Mouse (Mus musculus): ENCODE measurements around the gene Cox19. TPM values are rescaled to one million over a fixed set of nuclear protein-coding genes. Genes with fewer than 3 reads are reported as not detected.

Cox19 gene
- 16.6 TPM for polyA plus RNA-seq (2014; fragmentation: Illumina TruSeq; extraction: RNeasy Lipid Tissue Mini Kit (QIAGEN cat#74804); ENCODE audit: low replicate concordance)

GRCm38 (mm10) chr5:139351134-139351533 lies at the start of gene Cox19:
Gene Cox19, minus strand, starts transcription at chr5:139351418.

GRCm38 (mm10) chr5:139377468-139378270 lies 26.5 kb upstream of the Cox19 start, which contains the start of gene Gpr146:
Gene Gpr146, plus strand, starts transcription at chr5:139377697.

GRCm38 (mm10) chr5:139352317-139352716 lies 1.1 kb upstream of the Cox19 start, which contains the start of gene Cyp2w1:
Gene Cyp2w1, plus strand, starts transcription at chr5:139352617.

GRCm38 (mm10) chr5:139325395-139325966 lies 25.7 kb downstream of the Cox19 start, which contains the start of gene Adap1:
Gene Adap1, minus strand, starts transcription at chr5:139325622.

Other genes with a start within 250 kb of the Cox19 start
- 2.2 TPM for gene Prkar1b, start 201.4 kb downstream of the Cox19 start, polyA plus RNA-seq (2014; fragmentation: Illumina TruSeq; extraction: RNeasy Lipid Tissue Mini Kit (QIAGEN cat#74804); ENCODE audit: low replicate concordance)
- gene Dnaaf5, start 201.2 kb downstream of the Cox19 start, polyA plus RNA-seq (2014; fragmentation: Illumina TruSeq; extraction: RNeasy Lipid Tissue Mini Kit (QIAGEN cat#74804); ENCODE audit: low replicate concordance) = 1.4 TPM
- gene Sun1, start 150.8 kb downstream of the Cox19 start, polyA plus RNA-seq (2014; fragmentation: Illumina TruSeq; extraction: RNeasy Lipid Tissue Mini Kit (QIAGEN cat#74804); ENCODE audit: low replicate concordance) = 10.4 TPM
- gene Get4, start 99.1 kb downstream of the Cox19 start, polyA plus RNA-seq (2014; fragmentation: Illumina TruSeq; extraction: RNeasy Lipid Tissue Mini Kit (QIAGEN cat#74804); ENCODE audit: low replicate concordance) = 4.8 TPM
- 1.5 TPM for gene Adap1, start 25.8 kb downstream of the Cox19 start, polyA plus RNA-seq (2014; fragmentation: Illumina TruSeq; extraction: RNeasy Lipid Tissue Mini Kit (QIAGEN cat#74804); ENCODE audit: low replicate concordance)
- gene Cyp2w1, start 1.2 kb upstream of the Cox19 start, polyA plus RNA-seq (2014; fragmentation: Illumina TruSeq; extraction: RNeasy Lipid Tissue Mini Kit (QIAGEN cat#74804); ENCODE audit: low replicate concordance) = not detected
- 1.1 TPM for gene Gpr146, start 26.3 kb upstream of the Cox19 start, polyA plus RNA-seq (2014; fragmentation: Illumina TruSeq; extraction: RNeasy Lipid Tissue Mini Kit (QIAGEN cat#74804); ENCODE audit: low replicate concordance)
- gene C130050O18Rik, start 53.9 kb upstream of the Cox19 start, polyA plus RNA-seq (2014; fragmentation: Illumina TruSeq; extraction: RNeasy Lipid Tissue Mini Kit (QIAGEN cat#74804); ENCODE audit: low replicate concordance) = 0.37 TPM
- gene Gper1, start 71.7 kb upstream of the Cox19 start, polyA plus RNA-seq (2014; fragmentation: Illumina TruSeq; extraction: RNeasy Lipid Tissue Mini Kit (QIAGEN cat#74804); ENCODE audit: low replicate concordance) = not detected
- 0.63 TPM for gene 3110082I17Rik, start 109.1 kb upstream of the Cox19 start, polyA plus RNA-seq (2014; fragmentation: Illumina TruSeq; extraction: RNeasy Lipid Tissue Mini Kit (QIAGEN cat#74804); ENCODE audit: low replicate concordance)
- gene Zfand2a, start 133.1 kb upstream of the Cox19 start, polyA plus RNA-seq (2014; fragmentation: Illumina TruSeq; extraction: RNeasy Lipid Tissue Mini Kit (QIAGEN cat#74804); ENCODE audit: low replicate concordance) = 6.5 TPM
- not detected for gene Uncx, start 192.1 kb upstream of the Cox19 start, polyA plus RNA-seq (2014; fragmentation: Illumina TruSeq; extraction: RNeasy Lipid Tissue Mini Kit (QIAGEN cat#74804); ENCODE audit: low replicate concordance)